23 mouse cellular contexts compared by ENCODE assay signal in genomic region chr16:75663871-75664270, GRCm38 (mm10).
"Had no signal": no experiment of that assay in that cellular context is flagged by ENCODE, and none has a peak within 500 bp of the region (broad histone marks: within the 10 kb centered on the region; RNA-seq: fewer than 3 reads in every experiment).

No protein-coding gene starts in this region.

- H3K9ac ChIP-seq: heart, embryonic 13.5 days; heart, embryonic 15.5 days; hindbrain, embryonic 13.5 days; hindbrain, embryonic 15.5 days; limb, embryonic 13.5 days; limb, embryonic 15.5 days; liver, embryonic 12.5 days; liver, embryonic 14.5 days had no signal

- H3K27ac ChIP-seq: gastrocnemius, adult 2 months; heart, embryonic 10.5 days; heart, embryonic 13.5 days; heart, embryonic 15.5 days; hindbrain, embryonic 13.5 days; hindbrain, embryonic 15.5 days; hindbrain, postnatal 0 days; limb, embryonic 13.5 days; limb, embryonic 15.5 days; liver, embryonic 12.5 days; liver, embryonic 14.5 days had no signal

- DNase-seq: gastrocnemius, adult 2 months; gastrocnemius, postnatal 10 days; gastrocnemius, postnatal 25 days; heart, adult 18-20 months; heart, postnatal 14 days; heart, postnatal 36 days; kidney, adult 18-20 months; kidney, postnatal 14 days; layer of hippocampus, adult 9-11 months; layer of hippocampus, postnatal 36 days; left cerebral cortex, postnatal 4 days; lung, adult 18-20 months had no signal

- H3K27me3 ChIP-seq: heart, embryonic 13.5 days; heart, embryonic 15.5 days; hindbrain, embryonic 13.5 days; hindbrain, embryonic 15.5 days; limb, embryonic 13.5 days; limb, embryonic 15.5 days; liver, embryonic 12.5 days had no signal

- ATAC-seq: hindbrain, postnatal 0 days; intestine, embryonic 16.5 days; liver, embryonic 12.5 days had no signal

- H3K4me3 ChIP-seq: gastrocnemius, adult 2 months; heart, embryonic 10.5 days; heart, embryonic 13.5 days; heart, embryonic 15.5 days; hindbrain, embryonic 13.5 days; hindbrain, embryonic 15.5 days; limb, embryonic 13.5 days; limb, embryonic 15.5 days; liver, embryonic 12.5 days had no signal

- H3K4me2 ChIP-seq: heart, embryonic 13.5 days; heart, embryonic 15.5 days; hindbrain, embryonic 13.5 days; hindbrain, embryonic 15.5 days; limb, embryonic 13.5 days; limb, embryonic 15.5 days; liver, embryonic 12.5 days had no signal

- H3K36me3 ChIP-seq: heart, embryonic 10.5 days; heart, embryonic 13.5 days; heart, embryonic 15.5 days; hindbrain, embryonic 13.5 days; hindbrain, embryonic 15.5 days; limb, embryonic 13.5 days; limb, embryonic 15.5 days; liver, embryonic 12.5 days had no signal

- H3K9me3 ChIP-seq: heart, embryonic 10.5 days; heart, embryonic 13.5 days; heart, embryonic 15.5 days; hindbrain, embryonic 13.5 days; hindbrain, embryonic 15.5 days; limb, embryonic 13.5 days; limb, embryonic 15.5 days; liver, embryonic 12.5 days had no signal

- H3K4me1 ChIP-seq: heart, embryonic 10.5 days; heart, embryonic 13.5 days; heart, embryonic 15.5 days; hindbrain, embryonic 13.5 days; hindbrain, embryonic 15.5 days; limb, embryonic 13.5 days; limb, embryonic 15.5 days; liver, embryonic 12.5 days had no signal
